Mouse (Mus musculus): ENCODE results near the gene Dusp8. TPM values are rescaled to one million over a fixed set of nuclear protein-coding genes. Genes with fewer than 3 reads are reported as not detected.
A peak's percentile ranks its signal among the peaks of the same experiment; 100 is the strongest.
"Not testable (repeated sequence)": the region's sequence is repeated elsewhere in the genome, so short reads cannot be mapped to it uniquely, and the experiment has no call there.

Gene Dusp8
- 8.1 and 8.8 TPM in 2 replicates for polyA plus RNA-seq (2014; fragmentation: Nextera tagmentation; extraction: Ambion mirVana)

DNA sequence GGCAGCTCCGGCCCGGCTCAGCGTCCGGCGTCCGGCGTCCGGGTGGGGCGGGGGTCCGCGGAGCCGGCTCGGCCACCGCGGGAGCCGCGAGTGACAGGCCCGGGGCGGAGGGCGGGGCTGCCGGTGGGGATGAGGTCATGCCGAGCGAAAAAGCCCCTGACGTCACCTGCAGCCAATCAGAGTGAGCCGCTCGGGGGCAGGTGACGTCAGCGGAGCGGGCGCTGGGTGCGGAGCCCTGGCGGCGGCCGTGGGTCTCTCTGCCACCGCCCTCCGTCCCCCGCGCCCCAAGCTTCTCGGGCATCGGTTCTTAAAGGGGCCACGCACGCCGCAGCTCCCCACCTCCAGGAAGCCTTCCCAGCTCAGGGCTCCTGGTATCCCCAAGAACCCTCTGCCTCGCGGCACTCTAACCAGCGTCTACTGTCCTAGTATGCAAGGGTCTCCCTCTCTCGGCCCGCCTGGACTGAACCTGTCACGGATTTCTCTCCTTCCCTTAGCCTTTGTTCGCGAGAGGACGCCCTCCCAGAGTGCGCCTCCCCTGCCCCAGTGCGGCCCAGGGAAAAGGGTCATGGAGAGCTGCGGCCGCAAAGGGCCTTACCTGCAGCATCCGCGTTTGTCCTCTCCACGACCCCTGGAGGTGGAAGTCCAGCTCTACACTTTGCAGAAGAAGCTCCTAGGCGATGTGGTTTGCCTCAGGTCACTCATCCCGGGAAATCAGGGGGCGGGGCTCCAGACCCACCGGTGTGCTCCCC lies at the start of gene Dusp8:
TSS of gene Dusp8 (minus strand) at position 661 of the 749 bp plus-strand sequence.
- peak within 1 kb of the TSS; percentile 76 for H3K9ac ChIP-seq (ENCODE audit: low read length)
- H3K27me3 ChIP-seq (replicated peaks; ENCODE audit: control insufficient read depth, insufficient read depth, low read length): peaks cover 46% of the 10 kb centered on the region
- under 1% methylated on average over 58 of the region's 63 CpGs for WGBS

DNA sequence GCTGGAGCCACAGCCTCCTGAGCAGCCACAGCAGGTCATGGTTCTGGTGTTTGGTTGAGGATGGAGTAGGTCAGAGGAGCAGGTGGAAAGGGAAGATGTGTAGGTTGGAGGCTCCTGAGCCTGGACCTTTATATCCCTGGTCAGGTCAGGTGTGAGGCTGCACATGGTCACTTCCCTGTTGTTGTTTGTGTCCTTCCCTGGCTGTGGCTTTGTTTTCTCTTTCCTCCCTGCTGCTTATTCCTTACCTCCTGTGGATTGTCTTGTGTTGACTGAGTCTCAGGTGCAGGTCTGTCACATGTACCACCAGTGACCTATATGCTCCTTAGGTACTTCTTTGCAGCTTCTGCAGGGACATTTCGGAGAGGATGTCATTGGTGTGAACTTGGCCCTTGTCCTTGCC lies 48.9 kb upstream of the Dusp8 start, which contains the start of gene Gm45337:
TSS of gene Gm45337 (minus strand) at position 101 of the 400 bp plus-strand sequence.
- DNase-seq (ENCODE audit: low spot score) (no peak), ATAC-seq (replicated peaks; ENCODE audit: low FRiP score, low TSS enrichment, low read depth) (no peak)
- Histone ChIP-seq H3K4me2 (ENCODE audit: low read length) (no peak within 1 kb of the TSS), H3K27ac (ENCODE audit: low read depth) (no peak within 1 kb of the TSS), H3K4me1 (replicated peaks; ENCODE audit: control insufficient read depth, insufficient read depth, low read length) (no peaks in the 10 kb centered on the region), H3K4me3 (ENCODE audit: low read depth, low read length) (no peak within 1 kb of the TSS), H3K9ac (ENCODE audit: low read length) (no peak within 1 kb of the TSS), H3K27me3 (replicated peaks; ENCODE audit: control insufficient read depth, insufficient read depth, low read length) (no peaks in the 10 kb centered on the region), H3K9me3 (ENCODE audit: control insufficient read depth, low read length) (no peaks in the 10 kb centered on the region), H3K36me3 (ENCODE audit: control insufficient read depth, insufficient read depth, low read length) (no peaks in the 10 kb centered on the region)
- WGBS: 73% methylated on average over 1 of the region's 1 CpGs

More for the DNA sequence above, at the start of gene Dusp8:
- Histone ChIP-seq H3K9me3 (ENCODE audit: control insufficient read depth, low read length) (no peaks in the 10 kb centered on the region), H3K4me3 (ENCODE audit: low read depth, low read length) (peak within 1 kb of the TSS; percentile 69), H3K27ac (ENCODE audit: low read depth) (no peak within 1 kb of the TSS), H3K4me1 (replicated peaks; ENCODE audit: control insufficient read depth, insufficient read depth, low read length) (no peaks in the 10 kb centered on the region; the same call in 1 of the 2 replicates), H3K4me2 (ENCODE audit: low read length) (peak within 1 kb of the TSS; percentile 93), H3K36me3 (ENCODE audit: control insufficient read depth, insufficient read depth, low read length) (no peaks in the 10 kb centered on the region)
- DNase-seq (ENCODE audit: low spot score) (peak; percentile 93), ATAC-seq (replicated peaks; ENCODE audit: low FRiP score, low TSS enrichment, low read depth) (peak; percentile 92)

DNA sequence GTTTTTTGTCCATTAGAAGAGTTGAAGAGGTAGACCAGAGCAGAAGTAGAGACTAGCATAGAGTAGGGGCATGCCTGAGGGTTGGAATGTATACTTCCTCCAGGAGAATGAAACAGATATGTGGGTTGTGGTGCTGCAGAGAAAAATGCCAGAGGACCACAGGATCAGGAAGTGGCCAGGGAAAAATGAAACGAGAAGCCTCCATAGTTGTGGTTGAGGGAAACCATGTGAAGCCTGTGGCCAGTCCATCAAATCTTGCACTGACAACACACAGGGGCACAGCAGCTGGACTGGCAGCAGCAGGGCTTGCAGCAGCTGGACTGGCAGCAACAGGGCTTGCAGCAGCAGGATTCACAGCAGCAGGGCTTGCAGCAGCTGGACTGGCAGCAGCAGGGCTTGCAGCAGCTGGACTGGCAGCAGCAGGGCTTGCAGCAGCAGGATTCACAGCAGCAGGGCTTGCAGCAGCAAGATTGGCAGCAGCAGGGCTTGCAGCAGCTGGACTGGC lies 47.9 kb upstream of the Dusp8 start:
- not testable (repeated sequence) for H3K4me1 ChIP-seq (replicated peaks; ENCODE audit: control insufficient read depth, insufficient read depth, low read length); H3K9ac ChIP-seq (ENCODE audit: low read length); H3K4me3 ChIP-seq (ENCODE audit: low read depth, low read length); DNase-seq (ENCODE audit: low spot score); H3K27me3 ChIP-seq (replicated peaks; ENCODE audit: control insufficient read depth, insufficient read depth, low read length); H3K4me2 ChIP-seq (ENCODE audit: low read length); H3K36me3 ChIP-seq (ENCODE audit: control insufficient read depth, insufficient read depth, low read length); H3K9me3 ChIP-seq (ENCODE audit: control insufficient read depth, low read length); H3K27ac ChIP-seq (ENCODE audit: low read depth); ATAC-seq (replicated peaks; ENCODE audit: low FRiP score, low TSS enrichment, low read depth)
- 40% methylated on average over 1 of the region's 1 CpGs for WGBS

DNA sequence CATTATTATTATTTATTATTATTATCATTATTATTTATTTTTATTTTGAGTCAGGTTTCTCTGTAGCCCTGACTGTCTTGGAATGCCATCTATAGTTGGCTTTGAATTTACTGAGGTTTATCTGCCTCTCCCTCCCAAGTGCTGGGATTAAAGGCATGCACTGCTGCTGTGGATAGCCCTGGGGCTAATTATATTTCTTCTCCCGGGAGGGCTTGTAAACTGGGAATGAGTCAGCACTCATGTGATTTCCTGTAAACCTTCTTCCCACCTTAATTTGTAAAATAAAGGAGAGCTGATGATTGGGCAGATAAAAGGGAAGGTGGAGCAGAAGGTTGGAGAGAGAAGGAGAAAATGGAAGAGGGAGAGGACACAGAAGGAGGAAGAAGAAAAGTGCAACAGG lies 45.1 kb upstream of the Dusp8 start:
- H3K9ac ChIP-seq (ENCODE audit: low read length): no peak overlapping the region
- H3K4me3 ChIP-seq (ENCODE audit: low read depth, low read length): no peak overlapping the region
- H3K4me1 ChIP-seq (replicated peaks; ENCODE audit: control insufficient read depth, insufficient read depth, low read length): no peaks in the 10 kb centered on the region
- DNase-seq (ENCODE audit: low spot score) (no peak), ATAC-seq (replicated peaks; ENCODE audit: low FRiP score, low TSS enrichment, low read depth) (no peak)
- no peak overlapping the region for H3K27ac ChIP-seq (ENCODE audit: low read depth)
- H3K9me3 ChIP-seq (ENCODE audit: control insufficient read depth, low read length): no peaks in the 10 kb centered on the region
- WGBS: 17% methylated on average over 1 of the region's 1 CpGs
- H3K36me3 ChIP-seq (ENCODE audit: control insufficient read depth, insufficient read depth, low read length): no peaks in the 10 kb centered on the region
- H3K27me3 ChIP-seq (replicated peaks; ENCODE audit: control insufficient read depth, insufficient read depth, low read length): no peaks in the 10 kb centered on the region
- no peak overlapping the region for H3K4me2 ChIP-seq (ENCODE audit: low read length)

DNA sequence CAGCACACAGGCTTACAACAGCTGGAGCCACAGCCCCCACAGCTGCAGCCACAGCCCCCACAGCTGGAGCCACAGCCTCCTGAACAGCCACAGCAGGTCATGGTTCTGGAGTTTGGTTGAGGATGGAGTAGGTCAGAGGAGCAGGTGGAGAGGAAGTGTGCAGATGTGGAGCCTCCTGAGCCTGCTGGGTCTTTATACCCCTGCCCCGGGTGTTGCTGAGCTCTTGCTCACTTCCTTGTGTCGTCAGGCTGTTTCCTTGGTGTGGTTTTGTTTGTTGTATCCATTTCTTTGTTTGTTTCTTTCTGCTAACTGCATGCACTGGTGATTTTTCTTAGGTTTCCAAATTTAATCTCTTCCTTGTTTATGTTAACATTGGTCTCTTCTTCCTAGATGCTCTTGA lies 40.3 kb upstream of the Dusp8 start, which contains the start of gene Gm39115:
TSS of gene Gm39115 (minus strand) at position 101 of the 400 bp plus-strand sequence.
- H3K36me3 ChIP-seq (ENCODE audit: control insufficient read depth, insufficient read depth, low read length); H3K27ac ChIP-seq (ENCODE audit: low read depth); H3K4me2 ChIP-seq (ENCODE audit: low read length); H3K9ac ChIP-seq (ENCODE audit: low read length); DNase-seq (ENCODE audit: low spot score); H3K4me1 ChIP-seq (replicated peaks; ENCODE audit: control insufficient read depth, insufficient read depth, low read length); ATAC-seq (replicated peaks; ENCODE audit: low FRiP score, low TSS enrichment, low read depth); H3K9me3 ChIP-seq (ENCODE audit: control insufficient read depth, low read length); H3K27me3 ChIP-seq (replicated peaks; ENCODE audit: control insufficient read depth, insufficient read depth, low read length); H3K4me3 ChIP-seq (ENCODE audit: low read depth, low read length): not testable (repeated sequence)
- 53% methylated on average over 2 of the region's 2 CpGs for WGBS

DNA sequence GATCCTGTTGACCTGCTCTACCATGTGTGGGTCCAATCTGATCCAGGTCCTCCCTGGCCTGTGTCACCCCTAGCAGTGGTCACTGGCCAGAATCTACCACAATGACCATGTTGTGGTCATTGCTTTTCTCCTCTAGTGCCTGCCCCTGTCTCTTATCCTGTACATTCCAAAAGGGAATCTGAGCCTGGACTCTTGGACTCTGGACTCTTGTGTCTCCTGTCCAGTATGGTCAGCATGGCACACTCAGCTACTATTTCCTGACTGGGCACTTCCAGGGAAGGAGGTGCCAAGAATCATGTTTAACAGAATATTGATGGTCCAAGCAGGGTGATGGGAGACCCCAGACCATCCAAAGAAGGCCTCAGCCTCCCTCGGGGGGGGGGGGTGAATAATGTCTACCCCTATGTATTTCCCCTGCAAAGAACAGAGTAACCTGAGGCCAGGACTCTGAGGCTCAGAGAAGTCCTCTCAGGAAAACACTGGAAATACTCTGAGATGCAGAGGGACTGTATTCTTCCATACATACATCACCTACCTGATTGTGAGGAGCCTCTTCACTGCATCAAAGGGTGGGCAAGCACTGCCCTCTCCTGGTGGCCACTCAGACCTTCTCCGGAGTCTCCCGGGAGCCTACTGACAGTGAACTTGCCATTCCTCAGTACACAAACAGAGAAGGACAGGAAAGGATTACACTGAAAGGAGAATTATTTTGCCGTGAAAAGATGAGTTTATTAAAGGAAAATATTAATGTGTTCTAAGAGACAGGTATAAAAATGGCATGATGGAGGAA lies 38.8 kb upstream of the Dusp8 start:
- WGBS: 52% methylated on average over 4 of the region's 4 CpGs
- no peak for DNase-seq (ENCODE audit: low spot score)
- no peaks in the 10 kb centered on the region for H3K36me3 ChIP-seq (ENCODE audit: control insufficient read depth, insufficient read depth, low read length)

DNA sequence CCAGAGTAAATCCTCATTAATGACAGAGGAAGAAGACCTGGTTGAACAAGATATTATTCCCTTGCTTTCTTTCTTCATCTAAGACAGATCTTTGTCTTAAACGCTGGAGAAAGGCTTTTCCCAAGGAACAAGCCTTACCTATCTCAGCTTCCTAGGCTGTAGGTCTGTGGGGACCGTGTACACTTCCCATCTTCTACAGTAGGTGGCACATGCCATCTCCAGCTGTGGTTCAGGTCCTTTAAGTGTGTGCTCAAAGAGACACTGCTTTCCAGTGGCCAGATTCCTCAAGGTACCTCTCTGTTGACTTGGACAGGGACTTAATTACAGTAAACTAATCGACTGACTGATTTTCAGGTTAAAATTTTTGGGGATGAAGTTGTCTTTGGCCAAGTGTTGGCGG lies 33.2 kb upstream of the Dusp8 start:
- H3K4me2 ChIP-seq (ENCODE audit: low read length): no peak overlapping the region
- H3K9ac ChIP-seq (ENCODE audit: low read length): no peak overlapping the region
- 69% methylated on average over 4 of the region's 4 CpGs for whole genome bisulfite sequencing
- H3K36me3 ChIP-seq (ENCODE audit: control insufficient read depth, insufficient read depth, low read length): no peaks in the 10 kb centered on the region
- H3K27me3 ChIP-seq (replicated peaks; ENCODE audit: control insufficient read depth, insufficient read depth, low read length): no peaks in the 10 kb centered on the region
- H3K9me3 ChIP-seq (ENCODE audit: control insufficient read depth, low read length): no peaks in the 10 kb centered on the region
- ATAC-seq (replicated peaks; ENCODE audit: low FRiP score, low TSS enrichment, low read depth) (no peak), DNase-seq (ENCODE audit: low spot score) (no peak)
- no peak overlapping the region for H3K27ac ChIP-seq (ENCODE audit: low read depth)
- no peak overlapping the region for H3K4me3 ChIP-seq (ENCODE audit: low read depth, low read length)
- no peaks in the 10 kb centered on the region for H3K4me1 ChIP-seq (replicated peaks; ENCODE audit: control insufficient read depth, insufficient read depth, low read length)

More for the DNA sequence above, 38.8 kb upstream of the Dusp8 start:
- H3K4me1 ChIP-seq (replicated peaks; ENCODE audit: control insufficient read depth, insufficient read depth, low read length): no peaks in the 10 kb centered on the region
- H3K27ac ChIP-seq (ENCODE audit: low read depth): no peak overlapping the region
- ATAC-seq (replicated peaks; ENCODE audit: low FRiP score, low TSS enrichment, low read depth): no peak
- no peaks in the 10 kb centered on the region for H3K27me3 ChIP-seq (replicated peaks; ENCODE audit: control insufficient read depth, insufficient read depth, low read length)
- no peaks in the 10 kb centered on the region for H3K9me3 ChIP-seq (ENCODE audit: control insufficient read depth, low read length)
- no peak overlapping the region for H3K9ac ChIP-seq (ENCODE audit: low read length)
- no peak overlapping the region for H3K4me3 ChIP-seq (ENCODE audit: low read depth, low read length)
- no peak overlapping the region for H3K4me2 ChIP-seq (ENCODE audit: low read length)

DNA sequence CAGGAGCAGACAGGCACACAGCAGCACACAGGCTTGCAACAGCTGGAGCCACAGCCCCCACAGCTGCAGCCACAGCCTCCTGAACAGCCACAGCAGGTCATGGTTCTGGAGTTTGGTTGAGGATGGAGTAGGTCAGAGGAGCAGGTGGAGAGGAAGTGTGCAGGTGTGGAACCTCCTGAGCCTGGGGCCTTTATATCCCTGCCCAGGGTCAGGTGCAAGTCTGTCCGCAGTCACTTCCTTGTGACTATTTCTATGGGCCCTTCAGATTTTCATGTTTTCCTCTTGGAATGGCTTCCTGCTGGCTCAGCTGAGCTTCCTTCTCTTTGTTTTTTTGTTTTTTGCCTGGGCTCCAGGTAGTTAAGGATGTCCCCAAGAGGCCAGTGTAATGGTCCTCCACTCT lies 25.0 kb upstream of the Dusp8 start, which contains the start of gene Gm45618:
TSS of gene Gm45618 (minus strand) at position 101 of the 400 bp plus-strand sequence.
- H3K9ac ChIP-seq (ENCODE audit: low read length); H3K27me3 ChIP-seq (replicated peaks; ENCODE audit: control insufficient read depth, insufficient read depth, low read length); DNase-seq (ENCODE audit: low spot score); H3K4me3 ChIP-seq (ENCODE audit: low read depth, low read length); H3K27ac ChIP-seq (ENCODE audit: low read depth); H3K9me3 ChIP-seq (ENCODE audit: control insufficient read depth, low read length); H3K4me2 ChIP-seq (ENCODE audit: low read length); H3K4me1 ChIP-seq (replicated peaks; ENCODE audit: control insufficient read depth, insufficient read depth, low read length); H3K36me3 ChIP-seq (ENCODE audit: control insufficient read depth, insufficient read depth, low read length); ATAC-seq (replicated peaks; ENCODE audit: low FRiP score, low TSS enrichment, low read depth): not testable (repeated sequence)
- 88% methylated on average over 1 of the region's 1 CpGs for WGBS

Measured in intestine, embryonic 14.5 days (tissue).